Mouse (Mus musculus) left cerebral cortex, adult 9 months (tissue): ENCODE measurements at regions not wholly inside any gene's neighbourhood (a gene's known extent, or its start where the extent isn't known, plus 50 kb on each side); places are given as distances from the start of the nearest gene placed in this dataset.

ENCODE experiments used
- DNase-seq, 2 experiments: peaks; one replicate each; pipeline ENCODE4 v3.0.0; 2022; ENCODE audit warnings: low spot score in 2 of 2

- DNase-seq = no peak
Observed at GRCm38 (mm10) chr9:63087195-63087594, 61.6 kb downstream of the Skor1 start.

DNA sequence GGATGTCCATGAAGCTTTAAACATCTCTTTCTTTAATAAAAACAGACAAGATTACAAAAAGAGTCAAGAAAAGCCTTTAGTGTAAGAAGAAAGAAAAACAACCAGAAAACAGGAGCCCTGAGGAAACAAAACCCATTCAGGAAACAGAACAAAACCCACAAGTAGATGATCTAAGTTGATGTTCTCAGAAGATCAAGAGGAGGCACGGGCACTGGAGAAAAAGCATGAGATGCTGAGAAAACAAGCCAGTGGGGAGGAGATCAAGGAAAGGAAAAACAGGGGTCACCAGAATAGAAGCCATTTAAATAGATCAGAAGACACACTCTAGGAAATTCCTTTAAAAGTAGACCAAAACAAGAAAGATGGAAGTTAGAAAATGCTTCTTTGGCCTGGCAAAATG is 62.1 kb downstream of the Skor1 start:
- DNase-seq = no peak

DNA sequence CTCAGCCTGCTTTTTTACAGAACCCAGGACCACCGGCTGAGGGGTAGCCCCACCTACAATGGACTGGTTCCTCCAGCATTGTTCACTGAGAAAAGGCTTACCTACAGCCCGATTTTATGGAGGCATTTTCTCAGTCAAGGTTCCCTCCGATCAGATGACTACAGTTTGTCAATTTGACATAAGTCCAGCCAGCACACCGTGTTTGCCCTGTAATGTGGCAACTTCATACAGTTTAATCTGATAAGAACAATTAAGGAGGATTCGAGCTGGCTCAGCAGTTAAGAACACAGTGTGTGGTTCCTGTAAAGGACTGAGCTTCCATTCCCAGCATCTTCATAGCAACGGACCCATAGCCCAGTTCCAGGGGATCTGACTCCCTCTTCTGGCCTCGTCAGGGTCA is 65.9 kb downstream of the Skor1 start:
- DNase-seq = no peak

DNA sequence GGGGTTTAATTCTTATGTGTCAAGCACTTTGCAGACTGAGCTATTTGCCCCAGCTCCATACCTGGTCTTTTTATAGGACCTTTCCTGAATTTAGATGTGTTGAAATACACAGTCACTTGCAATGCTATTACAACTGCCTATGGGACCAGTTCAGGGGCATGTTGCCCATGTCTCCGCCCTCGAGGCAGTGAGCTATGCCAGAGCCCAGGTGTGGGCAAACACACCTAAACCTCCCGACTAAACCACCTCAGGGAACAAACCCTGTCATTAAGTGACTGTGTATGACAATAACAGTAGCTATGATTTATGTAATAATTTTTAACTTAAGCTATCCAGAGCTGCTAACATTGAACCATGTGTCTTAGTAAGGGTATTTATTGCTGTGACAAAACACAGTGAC is 66.5 kb downstream of the Skor1 start:
- DNase-seq = no peak

DNA sequence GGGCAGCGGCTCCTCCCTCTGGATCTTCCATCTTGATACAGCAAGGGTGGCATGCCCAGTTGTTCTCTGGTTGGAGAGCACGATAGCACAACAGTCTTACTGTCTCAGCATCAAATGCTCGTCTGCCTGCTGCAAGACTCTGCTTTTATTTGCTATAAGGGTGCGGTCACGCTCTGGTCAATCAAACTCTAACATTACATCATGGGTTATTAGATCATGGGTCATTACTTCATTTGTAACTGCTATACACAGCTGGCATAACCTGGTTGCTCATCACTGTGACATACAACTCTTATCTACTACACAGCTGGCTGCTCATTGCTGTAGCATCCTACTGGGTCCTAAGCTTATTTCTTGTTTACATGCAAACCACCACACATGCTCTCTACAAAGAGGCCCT is 68.4 kb downstream of the Skor1 start:
- DNase-seq = no peak

GRCm38 (mm10) chr9:63075252-63075651 is 73.5 kb downstream of the Skor1 start:
- no peak for DNase-seq

DNA sequence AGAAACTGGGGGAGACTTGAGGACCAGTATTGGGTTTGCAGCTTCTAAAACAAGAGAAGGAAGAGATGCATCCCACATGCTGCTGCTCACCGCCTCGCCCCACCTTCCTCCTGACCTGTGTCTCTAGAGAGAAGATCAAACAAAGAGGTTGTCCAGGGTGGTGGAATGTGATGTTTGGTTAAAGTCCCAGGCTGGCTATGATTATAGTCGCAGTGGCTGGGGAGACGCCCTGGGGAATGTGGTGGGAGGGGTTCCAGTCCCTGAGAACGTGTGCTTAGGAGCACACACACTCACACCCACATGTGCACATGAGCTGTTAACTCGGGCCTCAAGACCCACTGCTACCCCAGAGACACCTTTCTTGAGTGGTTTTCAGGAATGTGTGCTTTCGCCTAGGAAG is 74.0 kb downstream of the Skor1 start:
- no peak for DNase-seq

DNA sequence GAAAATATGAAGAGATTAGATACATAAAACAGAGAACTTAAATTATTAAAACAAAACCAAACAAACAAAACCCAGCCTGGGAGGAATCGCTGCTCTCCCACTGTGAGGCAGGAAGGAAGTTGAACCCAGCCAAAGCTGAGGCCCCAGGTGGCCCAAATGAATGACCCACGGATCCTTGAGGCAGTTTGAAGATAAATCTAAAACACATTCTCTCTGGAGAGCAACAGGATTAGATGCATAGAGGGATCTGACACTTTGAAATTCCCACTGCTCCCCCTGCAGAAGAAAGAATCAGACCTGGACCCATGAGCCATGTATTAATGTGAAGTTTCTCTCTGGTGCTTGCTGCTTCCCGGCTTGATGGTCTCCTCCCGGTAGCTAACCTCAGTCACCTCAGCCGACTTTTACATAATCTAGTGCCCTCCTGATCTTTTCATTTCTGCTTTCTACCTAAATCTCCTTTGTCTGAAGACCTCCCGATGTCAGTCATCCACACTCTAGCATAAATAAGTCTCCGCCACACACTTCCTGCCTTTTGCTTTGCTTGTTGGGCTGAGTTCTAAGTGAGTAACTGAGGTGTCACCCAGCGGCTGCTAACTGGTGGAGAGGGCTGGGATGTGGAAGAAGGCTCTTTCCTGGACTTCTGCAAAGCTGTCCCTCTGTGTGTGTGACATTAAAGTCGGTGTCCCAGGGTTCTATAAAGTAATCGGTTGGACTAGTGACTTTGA is 74.6 kb downstream of the Skor1 start:
- DNase-seq = no peak

GRCm38 (mm10) chr9:63071032-63071431 is 77.7 kb downstream of the Skor1 start:
- DNase-seq = peak in 1 of 2 experiments; percentile 25

DNA sequence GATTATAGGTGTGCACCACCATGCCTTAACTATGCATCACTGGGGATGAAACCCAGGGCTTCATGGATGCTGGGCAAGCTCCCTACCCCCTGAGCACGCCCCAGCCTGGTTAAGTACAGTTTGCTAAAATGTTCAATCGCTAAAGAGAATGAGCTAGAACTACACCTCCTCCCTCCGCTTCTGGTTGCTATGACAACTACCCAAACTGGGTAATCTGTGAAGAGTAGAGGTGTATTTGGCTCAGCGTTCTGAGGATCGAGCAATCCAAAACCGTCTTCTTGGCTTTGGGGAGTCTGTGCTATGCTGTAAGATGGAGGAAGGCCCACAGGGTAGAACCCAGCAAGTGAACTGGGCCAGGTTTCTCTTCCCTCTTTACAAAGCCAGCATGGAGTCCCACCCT is 78.8 kb downstream of the Skor1 start:
- DNase-seq = peak; percentile 76 to 79

GRCm38 (mm10) chr9:63067054-63067406 is 79.3 kb upstream of the Pias1 start:
- no peak for DNase-seq

DNA sequence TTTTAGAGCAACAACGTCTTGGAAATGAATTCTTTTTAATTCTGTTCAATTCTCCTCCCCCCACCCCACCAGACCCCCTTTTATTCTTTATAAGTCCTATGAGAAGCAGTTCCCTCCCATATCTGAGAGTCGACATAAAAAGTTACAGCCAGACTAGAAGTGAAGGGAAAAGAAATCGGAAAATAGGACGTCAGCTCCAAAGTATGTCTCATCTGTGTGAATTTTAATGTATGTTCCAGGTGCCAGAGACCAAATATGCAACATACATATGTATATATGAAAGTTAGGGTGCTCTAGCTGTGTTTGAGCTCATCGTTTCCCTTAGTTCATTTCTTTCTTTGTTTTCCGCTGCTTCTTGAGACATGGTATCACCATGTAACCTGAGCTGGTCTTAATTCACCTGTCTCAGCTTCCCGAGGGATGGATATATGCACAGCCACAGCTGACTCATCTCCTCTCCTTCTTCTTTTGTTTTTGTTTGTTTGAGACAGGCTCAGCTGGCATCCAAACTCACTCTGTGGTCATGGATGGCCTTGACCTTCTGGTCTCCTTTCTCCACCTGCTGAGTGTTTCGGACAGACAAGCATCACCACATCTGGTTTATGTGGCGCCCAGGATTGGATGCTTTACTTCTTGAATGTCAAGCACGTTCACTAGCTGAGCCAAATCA is 78.8 kb upstream of the Pias1 start:
- no peak for DNase-seq

DNA sequence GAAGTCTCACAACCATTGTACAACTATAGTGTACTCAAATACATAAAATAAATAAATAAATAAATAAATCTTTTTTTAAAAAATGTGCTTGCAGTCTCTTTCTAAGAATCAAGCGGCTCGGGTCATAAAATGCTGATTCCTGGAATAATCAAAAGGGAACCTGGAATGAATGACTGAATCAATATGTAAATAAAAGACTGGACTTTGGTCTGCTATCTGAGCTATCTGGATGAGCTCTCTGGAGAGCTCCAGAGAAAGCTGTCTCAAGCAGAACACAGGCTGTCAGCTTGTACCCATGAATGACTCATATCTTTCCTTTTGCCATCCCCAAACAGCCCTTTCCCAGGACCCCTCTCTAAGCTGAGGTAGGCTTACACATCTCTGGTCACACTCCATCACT is 75.8 kb upstream of the Pias1 start:
- no peak for DNase-seq

GRCm38 (mm10) chr9:63060740-63061139 is 73.0 kb upstream of the Pias1 start:
- DNase-seq = no peak

DNA sequence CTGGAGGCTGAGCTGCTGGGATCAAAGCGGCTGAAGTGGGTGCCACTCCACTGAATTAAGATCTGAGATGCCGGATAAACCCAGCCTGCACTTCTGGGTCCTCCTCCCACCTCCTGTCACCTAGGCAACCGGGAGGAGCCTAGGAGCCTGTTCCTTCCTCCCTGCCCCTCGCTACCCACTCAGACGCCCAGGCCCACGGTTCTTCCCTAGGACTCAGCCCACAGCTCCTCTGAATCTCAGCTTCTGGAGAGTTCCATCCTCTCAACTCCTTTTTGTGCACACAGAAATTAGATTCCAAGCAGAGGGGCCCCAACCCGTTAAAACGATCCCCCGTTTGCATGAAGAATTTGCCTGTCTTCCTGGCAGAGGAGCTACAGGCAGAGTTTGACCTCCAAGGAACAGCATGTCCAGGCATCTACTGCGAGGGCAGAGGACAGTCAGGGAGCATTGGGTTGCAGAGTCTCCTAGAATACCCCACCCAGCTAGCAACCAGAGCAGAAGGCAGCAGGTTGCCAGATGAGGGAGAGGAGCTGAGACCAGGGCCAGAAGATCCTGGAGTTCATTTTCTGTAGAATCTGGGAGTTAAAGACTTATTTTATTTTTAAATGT is 71.6 kb upstream of the Pias1 start:
- DNase-seq = peak; percentile 86 to 87

DNA sequence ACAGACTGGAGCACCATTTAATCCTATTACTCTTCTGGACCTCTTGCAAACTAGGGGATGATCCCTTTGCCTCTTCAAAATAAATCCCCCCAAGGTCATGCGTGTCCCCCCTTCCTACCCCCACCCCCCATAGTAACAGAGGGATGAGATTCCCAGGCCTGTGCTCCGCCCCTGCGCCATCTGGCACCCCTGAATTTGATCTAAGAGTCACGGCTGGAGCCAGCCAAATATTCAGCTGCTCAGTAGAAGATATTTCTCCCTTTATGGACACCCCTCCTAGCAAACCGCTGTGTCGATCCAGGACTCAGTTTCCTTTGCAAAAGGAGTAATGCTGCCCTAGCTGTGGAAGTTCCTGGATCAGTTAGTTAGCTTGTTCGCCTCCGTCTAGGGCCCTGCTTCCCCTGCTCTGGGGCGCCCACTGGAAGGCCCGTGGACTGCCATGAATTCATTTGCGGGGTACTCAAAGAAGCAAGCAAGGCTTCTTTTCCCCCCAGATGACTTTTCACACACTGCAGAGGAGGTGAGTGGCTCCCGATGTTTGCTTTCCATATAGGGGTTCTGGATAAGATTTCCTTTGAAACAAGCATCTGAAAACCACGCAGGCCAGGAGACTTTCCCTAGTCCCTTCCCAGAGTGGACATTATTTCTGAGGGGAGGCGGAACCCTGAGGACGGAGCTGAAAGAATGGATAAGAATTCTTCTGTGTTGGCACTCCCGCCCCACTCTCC is 70.9 kb upstream of the Pias1 start:
- DNase-seq = peak in 1 of 2 experiments; percentile 42

DNA sequence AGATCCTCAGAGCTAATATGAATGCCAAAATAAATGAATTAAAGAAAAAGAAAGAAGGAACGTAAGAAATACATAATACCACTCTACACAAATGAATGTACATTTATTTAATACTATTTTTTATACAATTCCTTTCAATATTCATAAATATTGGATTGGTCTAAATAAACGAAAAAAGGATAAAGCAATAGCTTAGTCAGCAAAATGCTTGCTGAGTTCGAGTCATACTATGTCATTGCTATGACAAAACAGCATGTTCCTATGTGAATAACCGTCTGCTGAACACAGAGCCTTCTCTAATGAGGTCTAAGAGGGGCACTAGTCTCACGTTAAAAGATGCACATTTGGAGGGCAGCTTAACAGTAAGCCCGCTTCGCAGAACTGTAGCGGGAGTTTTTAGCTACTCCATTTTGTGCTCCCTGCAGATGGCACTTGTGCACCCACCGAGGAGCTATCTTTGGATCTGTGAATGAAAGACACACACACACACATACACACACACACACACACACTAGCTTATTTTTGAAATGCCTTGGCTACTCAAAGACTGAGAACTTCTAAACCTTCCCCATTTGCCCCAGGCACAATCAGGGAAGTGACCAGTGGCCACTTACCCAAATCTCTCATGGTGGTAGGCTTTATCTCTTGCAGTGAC is 69.1 kb upstream of the Pias1 start:
- peak in 1 of 2 experiments; percentile 29 for DNase-seq

DNA sequence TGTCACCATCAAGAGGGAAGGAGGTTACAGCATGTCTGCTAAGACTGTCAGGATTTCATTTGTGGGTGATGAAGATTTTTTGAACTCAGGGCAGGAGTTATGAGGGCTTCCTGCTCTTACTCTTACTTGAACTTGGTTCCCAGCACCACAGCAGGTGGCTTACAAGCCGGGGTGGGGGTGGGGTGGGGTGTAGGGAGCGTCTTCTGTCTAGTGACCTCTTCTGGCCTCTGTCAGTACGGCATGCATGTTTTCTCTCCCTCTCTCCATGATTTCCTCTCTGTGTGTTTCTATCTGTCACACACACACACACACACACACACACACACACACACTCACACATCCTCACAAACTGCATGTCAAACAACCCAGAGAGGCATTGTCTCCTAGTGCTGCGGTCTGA is 64.5 kb upstream of the Pias1 start:
- DNase-seq = no peak

- no peak for DNase-seq
Observed at GRCm38 (mm10) chr9:63051631-63052030, 63.9 kb upstream of the Pias1 start.

DNA sequence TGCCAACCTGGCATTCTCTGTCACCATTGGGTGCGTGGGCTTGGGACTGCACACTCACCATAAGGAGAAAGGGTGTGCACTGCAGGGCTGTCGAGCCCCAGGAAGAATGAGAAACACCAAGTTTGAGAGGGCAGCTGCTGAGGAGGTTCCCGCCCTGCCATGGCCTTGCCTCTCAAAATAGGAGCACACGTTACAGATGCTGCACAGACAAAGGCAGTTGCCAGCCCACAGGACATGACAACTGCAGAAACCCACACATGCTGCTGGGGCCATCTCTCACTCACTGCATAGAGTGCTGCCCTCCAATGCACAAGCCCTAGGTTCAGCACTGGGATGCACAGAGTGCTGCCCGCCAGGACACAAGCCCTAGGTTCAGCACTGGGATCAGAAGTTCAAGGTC is 61.6 kb upstream of the Pias1 start:
- no peak for DNase-seq

GRCm38 (mm10) chr9:63046981-63047380 is 59.3 kb upstream of the Pias1 start:
- DNase-seq = no peak

- no peak for DNase-seq
Observed at GRCm38 (mm10) chr9:63045531-63045930, 57.8 kb upstream of the Pias1 start.
